Mouse (Mus musculus) right cerebral cortex, adult 18-20 months (tissue): Measurements from ENCODE around the gene Sertm1.
A peak's percentile ranks its signal among the peaks of the same experiment; 100 is the strongest.

ENCODE experiments used
- DNase-seq: peaks from one replicate; pipeline ENCODE4 v3.0.0; 2022; ENCODE audit warnings: mixed read lengths

The Sertm1 gene

GRCm38 (mm10) chr3:54915643-54916071 is at the start of gene Sertm1:
Sertm1 (minus strand) TSS chr3:54915887.
- DNase-seq = peak; percentile 66

GRCm38 (mm10) chr3:54964948-54965506 is 49.3 kb upstream of the Sertm1 start:
- DNase-seq = no peak

DNA sequence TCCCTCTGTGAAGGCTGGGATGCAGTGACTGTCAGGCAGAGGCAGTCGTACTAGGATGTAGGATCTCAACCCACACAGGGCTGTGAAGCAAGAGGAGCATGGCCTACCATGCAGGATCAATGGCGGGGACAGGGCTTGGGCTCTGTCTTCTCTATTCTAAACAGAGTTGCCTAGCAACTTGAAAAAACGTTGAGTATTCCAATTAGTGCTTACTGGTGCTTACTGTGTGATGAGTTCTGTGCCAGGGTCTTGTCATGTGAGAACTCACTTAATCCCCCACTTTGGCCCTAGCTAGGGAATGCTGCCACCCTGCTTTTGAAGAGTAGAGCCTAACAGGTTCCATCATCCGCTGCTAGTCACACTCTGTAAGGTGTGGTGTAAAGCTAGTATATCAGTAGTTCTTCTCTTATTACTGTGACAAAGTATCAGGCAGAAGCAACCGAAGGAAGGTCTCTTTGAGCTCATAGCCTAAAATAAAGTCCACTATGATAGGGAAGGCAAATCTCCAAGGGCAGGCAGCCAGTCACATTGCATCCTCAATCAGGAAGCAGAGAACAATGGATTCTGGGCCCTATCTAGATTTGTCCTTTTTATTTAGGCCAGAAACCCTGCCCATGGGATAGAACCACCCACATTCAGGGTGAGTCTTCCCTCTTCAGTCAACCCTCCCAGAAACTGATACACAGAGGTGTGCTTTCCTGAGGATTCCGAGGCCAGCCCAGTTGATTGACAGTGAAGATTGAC is 27.6 kb upstream of the Sertm1 start:
- DNase-seq = no peak

DNA sequence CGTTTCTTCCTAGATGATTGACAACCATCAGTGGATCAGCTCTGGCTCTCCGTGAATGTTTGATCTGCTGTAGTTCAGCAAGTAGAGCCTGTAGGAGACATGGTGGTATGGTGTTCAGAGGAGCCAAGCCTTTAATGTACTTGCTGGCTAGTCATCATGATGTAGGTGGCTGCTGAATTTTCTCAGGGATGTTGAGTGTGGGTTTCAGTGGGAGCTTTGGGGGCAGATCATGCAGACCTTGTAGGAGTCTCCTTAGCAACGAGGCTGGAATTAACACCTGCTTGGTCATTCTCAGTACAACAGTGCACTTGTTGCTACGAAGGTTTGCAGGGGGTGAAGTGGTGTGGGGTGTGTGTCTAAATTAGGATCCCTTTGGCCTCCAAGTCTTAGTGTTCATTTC is 18.8 kb upstream of the Sertm1 start:
- peak; percentile 9 for DNase-seq

DNA sequence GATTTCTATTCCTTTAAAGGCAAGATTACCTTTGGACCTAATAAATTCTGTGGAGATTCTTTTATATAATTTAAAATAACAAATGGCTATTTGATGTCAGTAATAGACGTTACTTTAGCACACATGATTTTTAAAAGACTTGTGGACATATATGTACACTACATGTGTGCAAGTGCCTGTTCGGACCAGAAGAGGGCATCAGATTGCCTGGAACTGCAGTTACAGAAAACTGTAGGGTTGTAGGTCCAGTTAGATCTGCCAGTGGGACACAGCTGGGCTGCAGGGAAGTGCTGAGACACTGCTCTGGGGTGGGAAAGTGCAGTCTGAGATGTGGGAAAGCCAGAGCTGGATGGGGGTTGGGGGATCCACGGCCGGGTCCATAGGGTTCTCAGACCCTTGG is 16.9 kb upstream of the Sertm1 start:
- no peak for DNase-seq

DNA sequence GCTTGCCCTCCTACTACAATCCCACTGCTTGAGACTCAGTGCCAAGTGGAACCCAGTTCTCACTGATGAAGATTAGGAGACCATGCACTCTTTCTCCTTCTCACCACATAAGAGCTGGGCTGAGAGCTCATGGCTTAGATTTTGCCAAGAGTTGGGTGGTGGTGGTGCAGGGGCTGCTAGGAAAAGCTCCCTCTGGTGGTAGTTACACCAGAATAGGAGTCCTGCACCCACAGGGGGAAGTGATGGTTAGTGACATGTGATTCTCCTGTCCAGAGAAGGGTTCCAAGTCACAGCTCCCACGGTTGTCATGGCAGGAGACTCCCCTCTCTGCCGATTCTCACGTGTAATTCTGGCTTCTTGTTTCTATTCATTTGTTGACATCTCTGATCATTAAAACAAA is 4.7 kb upstream of the Sertm1 start:
- DNase-seq = no peak

DNA sequence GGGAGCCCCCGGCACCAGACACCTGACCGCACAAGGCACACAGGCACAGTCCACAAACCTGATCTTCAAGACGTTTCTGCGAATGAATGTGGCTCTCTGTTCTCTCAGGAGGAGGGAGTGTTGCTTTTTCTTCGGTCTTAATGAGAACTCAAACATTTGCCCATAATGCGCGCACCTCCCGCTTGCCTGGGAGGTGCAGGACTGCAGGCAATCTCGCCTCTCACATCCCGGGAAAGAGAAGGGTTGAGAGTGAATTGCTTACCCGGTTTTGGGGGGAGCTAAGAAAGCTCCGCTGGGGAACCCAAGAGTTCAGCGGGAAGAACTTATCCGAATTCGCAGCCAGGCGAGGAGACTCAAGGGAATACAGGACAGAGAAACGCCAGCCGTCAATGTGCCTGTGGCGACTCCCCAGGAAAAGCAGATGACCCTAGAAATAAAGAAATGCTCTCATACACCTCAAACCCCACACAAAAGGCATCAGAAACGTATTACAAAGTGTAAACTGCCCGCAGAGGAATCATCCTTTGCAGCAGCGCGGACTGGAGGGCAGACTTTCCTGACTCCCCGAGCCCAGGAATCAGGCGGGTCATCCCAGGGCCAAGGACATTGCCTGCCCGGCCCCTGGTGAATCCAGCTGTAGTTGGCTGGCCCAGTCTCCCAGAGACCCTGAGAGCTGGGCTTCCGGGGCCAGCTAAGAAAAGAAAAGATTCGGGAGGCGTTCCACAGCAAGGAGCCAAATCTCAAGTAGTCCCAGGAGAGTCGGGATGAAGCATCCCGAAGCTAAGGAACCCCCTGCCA is 643 bp downstream of the Sertm1 start:
- DNase-seq = peak; percentile 6

- no peak for DNase-seq
These were observed 6.8 kb downstream of the Sertm1 start for GRCm38 (mm10) chr3:54908878-54909277.

GRCm38 (mm10) chr3:54897974-54898373 is 17.7 kb downstream of the Sertm1 start:
- DNase-seq = peak; percentile 11

- DNase-seq = no peak
These were observed 20.8 kb downstream of the Sertm1 start for GRCm38 (mm10) chr3:54894891-54895290.

- no peak for DNase-seq
These were observed 23.5 kb downstream of the Sertm1 start for GRCm38 (mm10) chr3:54892218-54892617.

DNA sequence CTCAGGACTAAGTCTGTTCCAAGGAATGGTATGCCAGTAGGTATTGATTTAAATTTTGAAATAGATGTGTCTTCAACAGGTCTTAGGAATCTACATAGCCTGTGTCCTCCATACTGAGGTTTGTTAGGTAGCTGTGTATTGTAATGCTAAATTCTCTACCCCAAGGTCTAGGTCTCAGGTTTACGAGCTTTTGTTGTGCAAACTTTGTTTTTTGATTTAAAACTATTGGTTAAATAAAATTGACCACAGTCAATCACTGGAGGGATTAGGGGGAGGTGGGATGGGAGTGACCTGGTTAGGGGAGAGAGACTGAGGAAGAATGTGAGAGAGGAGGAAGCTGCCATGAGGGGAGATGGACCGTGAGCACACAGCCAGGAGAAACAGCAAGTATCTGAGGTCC is 29.2 kb downstream of the Sertm1 start:
- no peak for DNase-seq
